Mouse (Mus musculus) ZHBTc4 (cell line): ENCODE measurements around the gene Gtsf1l.
A peak's percentile ranks its signal among the peaks of the same experiment; 100 is the strongest.

Source experiments
- DNase-seq: peaks from one replicate; pipeline ENCODE4 v3.0.0-alpha.2; 2011; ENCODE audit warnings: low read depth, low spot score

Gtsf1l gene

GRCm38 (mm10) chr2:163086561-163086960, 1.1 kb downstream of the Gtsf1l start:
- DNase-seq, result no peak

GRCm38 (mm10) chr2:163085047-163085446, 2.6 kb downstream of the Gtsf1l start:
- DNase-seq, result peak; percentile 60

GRCm38 (mm10) chr2:163084519-163084918, 3.1 kb downstream of the Gtsf1l start:
- DNase-seq, result peak; percentile 71

- no peak for DNase-seq
Measured at GRCm38 (mm10) chr2:163082591-163082990, 5.1 kb downstream of the Gtsf1l start.

GRCm38 (mm10) chr2:163079041-163079440, 8.6 kb downstream of the Gtsf1l start:
- DNase-seq, result no peak

GRCm38 (mm10) chr2:163075234-163075633, 12.4 kb downstream of the Gtsf1l start:
- peak; percentile 89 for DNase-seq

- DNase-seq, result no peak
Measured at GRCm38 (mm10) chr2:163074808-163075207, 12.8 kb downstream of the Gtsf1l start.

GRCm38 (mm10) chr2:163074006-163074405, 13.6 kb downstream of the Gtsf1l start:
- no peak for DNase-seq

- DNase-seq, result peak; percentile 74
Measured at GRCm38 (mm10) chr2:163073023-163073757, 14.5 kb downstream of the Gtsf1l start.

GRCm38 (mm10) chr2:163071590-163071989, 16.1 kb downstream of the Gtsf1l start:
- DNase-seq, result peak; percentile 5

GRCm38 (mm10) chr2:163070213-163070612, 17.4 kb downstream of the Gtsf1l start:
- no peak for DNase-seq

- no peak for DNase-seq
Measured at GRCm38 (mm10) chr2:163067233-163067632, 20.4 kb downstream of the Gtsf1l start.

GRCm38 (mm10) chr2:163066326-163066725, 21.3 kb downstream of the Gtsf1l start:
- peak; percentile 75 for DNase-seq

- peak; percentile 95 for DNase-seq
Measured at GRCm38 (mm10) chr2:163062119-163062508, 25.5 kb downstream of the Gtsf1l start.

GRCm38 (mm10) chr2:163061203-163062118, 26.2 kb downstream of the Gtsf1l start:
- DNase-seq, result peak; percentile 72

GRCm38 (mm10) chr2:163060630-163061029, 27.0 kb downstream of the Gtsf1l start:
- DNase-seq, result no peak

- peak; percentile 80 for DNase-seq
Measured at GRCm38 (mm10) chr2:163058981-163059380, 28.7 kb downstream of the Gtsf1l start.

- DNase-seq, result no peak
Measured at GRCm38 (mm10) chr2:163056584-163056983, 31.1 kb downstream of the Gtsf1l start.

GRCm38 (mm10) chr2:163055715-163056114, 31.9 kb downstream of the Gtsf1l start:
- DNase-seq, result no peak

GRCm38 (mm10) chr2:163054891-163055494, 32.7 kb downstream of the Gtsf1l start:
- DNase-seq, result no peak

- DNase-seq, result peak; percentile 99
Measured at GRCm38 (mm10) chr2:163054335-163054840, 33.3 kb downstream of the Gtsf1l start, which contains the start of gene Mybl2. Gene Mybl2, plus strand, starts transcription at chr2:163054687.

GRCm38 (mm10) chr2:163052826-163053225, 34.8 kb downstream of the Gtsf1l start:
- no peak for DNase-seq
